Mouse (Mus musculus): ENCODE measurements around the gene Olfr1342. TPM values are rescaled to one million over a fixed set of nuclear protein-coding genes. Genes with fewer than 3 reads are reported as not detected.

Gene Olfr1342
- total and polyA plus RNA-seq, 3 experiments, result not detected

DNA sequence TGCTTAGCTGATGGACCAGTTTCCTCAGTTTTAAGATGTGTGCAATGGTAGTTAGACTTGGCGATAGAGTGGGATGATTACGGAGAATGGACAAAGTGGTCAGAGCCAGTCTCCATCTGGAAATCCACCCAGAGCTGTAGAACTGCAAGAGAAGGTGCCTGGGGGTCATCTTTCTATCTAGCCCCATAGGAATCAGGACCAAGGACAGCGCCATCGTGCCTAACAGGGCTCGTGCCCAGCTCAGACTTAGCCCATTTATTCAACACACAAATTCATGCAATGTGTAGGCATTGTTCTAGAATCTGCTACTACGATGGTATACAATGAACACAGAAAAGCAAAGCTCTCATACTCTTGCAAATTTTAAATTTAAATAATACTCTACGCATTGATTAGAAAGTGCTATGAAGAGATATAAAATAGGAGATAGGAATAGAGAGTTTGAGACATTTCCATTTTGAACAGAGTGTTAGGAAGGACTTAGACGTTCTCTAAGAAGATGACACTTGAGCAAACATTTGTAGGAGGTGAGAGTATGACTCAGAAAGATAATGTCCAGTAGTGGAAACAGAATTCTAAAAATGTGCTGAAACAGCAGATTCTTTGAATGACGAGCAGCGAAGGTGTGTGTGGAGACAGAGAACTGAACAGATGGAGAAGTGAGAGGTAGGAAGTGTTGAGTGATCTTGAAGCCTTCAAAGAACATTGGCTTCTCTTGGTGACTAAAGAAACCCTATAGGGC lies 29.4 kb upstream of the Olfr1342 start:
- no peak for DNase-seq
- H3K27ac ChIP-seq, result no peak overlapping the region
- intact Hi-C loops (cut with DNase I), result no loop called here
- no peak for TF ChIP-seq POLR2A (IDR thresholded peaks at IDR 0.05; ENCODE audit: insufficient read depth, low read depth, low read length)
- TF ChIP-seq EP300 (IDR thresholded peaks at IDR 0.05; ENCODE audit: insufficient read depth, low read depth, low read length), result no peak
- no peak for TF ChIP-seq CTCF (IDR thresholded peaks at IDR 0.05)
- no peaks in the 10 kb centered on the region for H3K79me2 ChIP-seq (replicated peaks; ENCODE audit: control insufficient read depth, insufficient read depth, low read length)
- no peaks in the 10 kb centered on the region for H3K4me1 ChIP-seq (ENCODE audit: control insufficient read depth, insufficient read depth, low read length)
- no peaks in the 10 kb centered on the region for H3K27me3 ChIP-seq (ENCODE audit: control insufficient read depth, insufficient read depth, low read length)
- H3K9ac ChIP-seq (ENCODE audit: low read depth, low read length), result no peak overlapping the region
- H3K36me3 ChIP-seq (ENCODE audit: control insufficient read depth, insufficient read depth, low read length), result no peaks in the 10 kb centered on the region
- no peak overlapping the region for H3K4me3 ChIP-seq
- WGBS, result 48% methylated on average over 10 of the region's 10 CpGs

DNA sequence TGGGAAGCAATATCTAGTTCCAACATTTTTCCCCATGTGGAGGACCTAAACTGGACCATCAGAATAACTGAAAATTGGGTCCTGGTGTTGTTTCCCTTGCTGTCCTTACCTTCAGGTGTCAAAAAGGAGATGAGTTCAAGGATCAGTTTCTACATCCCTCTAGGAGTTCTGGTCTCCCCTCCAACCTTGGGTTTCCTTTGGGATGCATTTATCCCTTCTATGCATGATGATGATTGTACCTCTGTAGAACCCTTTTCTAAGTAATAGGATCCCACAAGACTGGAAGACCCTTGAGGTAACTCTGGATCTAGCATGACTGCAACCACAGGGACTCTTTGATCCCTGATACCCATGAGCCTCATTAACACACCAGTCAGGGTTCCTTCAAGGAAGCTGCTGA lies 27.3 kb upstream of the Olfr1342 start, which contains the start of gene Olfr1340:
Gene Olfr1340, plus strand, starts transcription at position 301 of the 400 bp plus-strand sequence.
- Histone ChIP-seq H3K4me3 (no peak within 1 kb of the TSS), H3K9ac (ENCODE audit: low read depth, low read length) (no peak within 1 kb of the TSS), H3K36me3 (ENCODE audit: control insufficient read depth, insufficient read depth, low read length) (no peaks in the 10 kb centered on the region), H3K4me1 (ENCODE audit: control insufficient read depth, insufficient read depth, low read length) (no peaks in the 10 kb centered on the region), H3K27ac (no peak within 1 kb of the TSS), H3K27me3 (ENCODE audit: control insufficient read depth, insufficient read depth, low read length) (no peaks in the 10 kb centered on the region), H3K79me2 (replicated peaks; ENCODE audit: control insufficient read depth, insufficient read depth, low read length) (no peaks in the 10 kb centered on the region)
- no peak for DNase-seq
- TF ChIP-seq CTCF (IDR thresholded peaks at IDR 0.05) (no peak), POLR2A (IDR thresholded peaks at IDR 0.05; ENCODE audit: insufficient read depth, low read depth, low read length) (no peak), EP300 (IDR thresholded peaks at IDR 0.05; ENCODE audit: insufficient read depth, low read depth, low read length) (no peak)
- intact Hi-C loops (cut with DNase I), result no loop called here

DNA sequence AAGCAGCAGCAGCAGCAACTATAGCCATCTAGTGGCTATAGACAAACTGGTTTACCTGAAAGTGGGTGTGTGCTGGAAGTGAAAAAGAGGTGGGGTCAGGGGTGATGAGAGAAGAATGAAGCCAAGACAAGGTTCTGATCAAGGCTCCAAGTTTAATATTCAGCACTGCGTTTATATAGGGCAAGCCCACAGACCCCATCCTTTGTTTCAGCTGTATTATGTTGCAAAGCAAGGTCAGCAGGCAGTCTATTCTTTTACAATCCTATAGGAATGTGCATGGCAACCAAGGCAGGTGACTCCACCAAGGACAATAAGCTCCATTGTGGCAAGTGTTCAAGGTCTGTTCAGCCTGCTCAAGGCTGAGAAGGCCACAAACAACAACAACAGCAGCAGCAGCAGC lies 19.1 kb upstream of the Olfr1342 start:
- H3K4me1 ChIP-seq (ENCODE audit: control insufficient read depth, insufficient read depth, low read length), result no peaks in the 10 kb centered on the region
- no peaks in the 10 kb centered on the region for H3K27me3 ChIP-seq (ENCODE audit: control insufficient read depth, insufficient read depth, low read length)
- intact Hi-C loops (cut with DNase I), result no loop called here
- H3K4me3 ChIP-seq, result no peak overlapping the region
- H3K36me3 ChIP-seq (ENCODE audit: control insufficient read depth, insufficient read depth, low read length), result no peaks in the 10 kb centered on the region
- TF ChIP-seq EP300 (IDR thresholded peaks at IDR 0.05; ENCODE audit: insufficient read depth, low read depth, low read length), result no peak
- TF ChIP-seq POLR2A (IDR thresholded peaks at IDR 0.05; ENCODE audit: insufficient read depth, low read depth, low read length), result no peak
- no peak for TF ChIP-seq CTCF (IDR thresholded peaks at IDR 0.05)
- no peaks in the 10 kb centered on the region for H3K79me2 ChIP-seq (replicated peaks; ENCODE audit: control insufficient read depth, insufficient read depth, low read length)
- no peak for DNase-seq
- no peak overlapping the region for H3K27ac ChIP-seq
- no peak overlapping the region for H3K9ac ChIP-seq (ENCODE audit: low read depth, low read length)
- 68% methylated on average over 1 of the region's 1 CpGs for WGBS

DNA sequence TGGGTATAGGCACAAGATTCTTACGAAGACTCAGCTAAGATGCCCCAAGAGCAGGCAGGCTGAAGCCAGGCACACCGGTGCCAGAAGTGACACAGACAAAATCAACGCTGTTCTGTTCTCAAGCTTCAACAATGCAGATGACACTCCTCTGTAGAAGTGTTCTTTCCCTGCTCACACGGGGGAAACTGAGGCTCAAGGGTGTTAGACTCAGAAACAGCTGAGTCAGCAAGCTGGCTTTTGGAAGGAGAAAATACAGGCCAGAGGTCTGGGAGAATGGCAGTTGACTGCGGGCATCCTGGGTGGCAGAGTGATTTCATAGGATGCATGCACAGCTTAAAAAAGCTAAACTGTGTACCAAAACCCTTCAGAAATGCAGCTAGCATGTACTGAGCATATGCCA lies 15.5 kb upstream of the Olfr1342 start:
- Histone ChIP-seq H3K27ac (no peak overlapping the region), H3K4me1 (ENCODE audit: control insufficient read depth, insufficient read depth, low read length) (no peaks in the 10 kb centered on the region), H3K9ac (ENCODE audit: low read depth, low read length) (no peak overlapping the region), H3K79me2 (replicated peaks; ENCODE audit: control insufficient read depth, insufficient read depth, low read length) (no peaks in the 10 kb centered on the region), H3K27me3 (ENCODE audit: control insufficient read depth, insufficient read depth, low read length) (no peaks in the 10 kb centered on the region), H3K4me3 (no peak overlapping the region), H3K36me3 (ENCODE audit: control insufficient read depth, insufficient read depth, low read length) (no peaks in the 10 kb centered on the region)
- WGBS, result 74% methylated on average over 5 of the region's 5 CpGs
- intact Hi-C loops (cut with DNase I), result no loop called here
- no peak for DNase-seq
- no peak for TF ChIP-seq CTCF (IDR thresholded peaks at IDR 0.05)
- no peak for TF ChIP-seq POLR2A (IDR thresholded peaks at IDR 0.05; ENCODE audit: insufficient read depth, low read depth, low read length)
- TF ChIP-seq EP300 (IDR thresholded peaks at IDR 0.05; ENCODE audit: insufficient read depth, low read depth, low read length), result no peak

DNA sequence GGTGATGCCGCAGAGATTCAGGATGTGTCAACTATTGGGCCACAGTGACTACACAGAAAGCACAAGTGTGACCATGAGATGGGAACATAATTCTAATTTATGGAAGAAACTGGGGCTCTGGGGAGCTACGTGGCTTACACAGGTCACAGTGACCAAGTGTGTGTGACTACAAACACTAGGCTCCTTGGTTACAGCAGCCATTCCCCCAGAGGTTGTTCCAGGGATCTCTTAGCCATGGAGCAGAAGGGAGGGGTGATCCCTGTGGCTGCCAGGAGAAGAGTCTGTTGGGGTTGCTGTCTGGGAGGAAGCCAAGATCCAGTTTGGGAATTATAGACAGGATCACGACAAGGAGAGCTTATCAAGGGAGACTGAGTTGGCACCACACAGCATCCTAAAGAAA lies 10.7 kb upstream of the Olfr1342 start, which contains the start of gene Olfr1341:
Gene Olfr1341, plus strand, starts transcription at position 301 of the 400 bp plus-strand sequence.
- H3K27ac ChIP-seq, result no peak within 1 kb of the TSS
- no peak for TF ChIP-seq CTCF (IDR thresholded peaks at IDR 0.05)
- TF ChIP-seq POLR2A (IDR thresholded peaks at IDR 0.05; ENCODE audit: insufficient read depth, low read depth, low read length), result no peak
- TF ChIP-seq EP300 (IDR thresholded peaks at IDR 0.05; ENCODE audit: insufficient read depth, low read depth, low read length), result no peak
- H3K79me2 ChIP-seq (replicated peaks; ENCODE audit: control insufficient read depth, insufficient read depth, low read length), result no peaks in the 10 kb centered on the region
- intact Hi-C loops (cut with DNase I), result no loop called here
- H3K4me3 ChIP-seq, result no peak within 1 kb of the TSS
- no peak for DNase-seq
- no peak within 1 kb of the TSS for H3K9ac ChIP-seq (ENCODE audit: low read depth, low read length)
- no peaks in the 10 kb centered on the region for H3K27me3 ChIP-seq (ENCODE audit: control insufficient read depth, insufficient read depth, low read length)
- no peaks in the 10 kb centered on the region for H3K4me1 ChIP-seq (ENCODE audit: control insufficient read depth, insufficient read depth, low read length)
- WGBS, result 67% methylated on average over 3 of the region's 3 CpGs
- no peaks in the 10 kb centered on the region for H3K36me3 ChIP-seq (ENCODE audit: control insufficient read depth, insufficient read depth, low read length)

DNA sequence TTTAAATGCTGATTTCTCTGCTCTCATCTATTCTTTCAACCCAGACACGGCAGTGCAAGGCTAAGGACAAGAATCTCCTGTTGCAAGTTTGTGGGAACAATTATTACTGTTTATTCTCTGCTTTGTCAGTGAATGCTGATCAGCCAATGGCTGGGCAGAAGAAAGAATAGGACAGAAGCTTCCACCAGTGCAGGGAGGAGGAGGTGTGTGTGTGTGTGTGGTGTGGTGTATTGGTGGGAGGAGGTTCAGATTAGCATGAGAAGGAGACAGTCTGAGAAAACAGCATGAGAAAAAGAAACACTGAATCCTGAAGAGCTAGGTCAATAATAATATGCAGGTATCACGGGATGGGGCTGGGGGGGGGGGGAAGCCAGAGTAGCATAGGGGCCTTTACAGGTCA lies 1.3 kb upstream of the Olfr1342 start:
- Histone ChIP-seq H3K9ac (ENCODE audit: low read depth, low read length) (no peak overlapping the region), H3K79me2 (replicated peaks; ENCODE audit: control insufficient read depth, insufficient read depth, low read length) (no peaks in the 10 kb centered on the region), H3K27me3 (ENCODE audit: control insufficient read depth, insufficient read depth, low read length) (no peaks in the 10 kb centered on the region; the same call in 1 of the 2 replicates), H3K27ac (no peak overlapping the region), H3K4me1 (ENCODE audit: control insufficient read depth, insufficient read depth, low read length) (no peaks in the 10 kb centered on the region), H3K36me3 (ENCODE audit: control insufficient read depth, insufficient read depth, low read length) (no peaks in the 10 kb centered on the region), H3K4me3 (no peak overlapping the region)
- no peak for TF ChIP-seq POLR2A (IDR thresholded peaks at IDR 0.05; ENCODE audit: insufficient read depth, low read depth, low read length)
- no peak for TF ChIP-seq CTCF (IDR thresholded peaks at IDR 0.05)
- TF ChIP-seq EP300 (IDR thresholded peaks at IDR 0.05; ENCODE audit: insufficient read depth, low read depth, low read length), result no peak
- intact Hi-C loops (cut with DNase I), result no loop called here
- DNase-seq, result no peak
- WGBS, result 46% methylated on average over 2 of the region's 2 CpGs

Data from heart, adult 2 months (tissue).